Mouse (Mus musculus) G1E-ER4 (cell line): ENCODE measurements around the gene Nlrp3. TPM values are rescaled to one million over a fixed set of nuclear protein-coding genes. Genes with fewer than 3 reads are reported as not detected.

Source experiments
- GATA1 ChIP-seq: IDR thresholded peaks from one replicate; pipeline ENCODE4 v1.8.0; 2012; ENCODE audit warnings: low read length, inconsistent platforms
- polyA plus RNA-seq: library from polyadenylated mRNA; stranded (reverse); fragments of >175 nt; gene quantifications from 2 replicates; pipeline ENCODE4 v1.2.3, GENCODE M21; 2012

Gene Nlrp3
- polyA plus RNA-seq = not detected in 2 replicates

- no peak for TF ChIP-seq GATA1
Observed at GRCm38 (mm10) chr11:59541324-59541723, at the start of gene Nlrp3. Nlrp3 (plus strand) TSS chr11:59541568.

GRCm38 (mm10) chr11:59496672-59497310, 44.6 kb upstream of the Nlrp3 start:
- TF ChIP-seq GATA1 = no peak

- TF ChIP-seq GATA1 = no peak
Observed at GRCm38 (mm10) chr11:59497747-59498146, 43.6 kb upstream of the Nlrp3 start.

- TF ChIP-seq GATA1 = no peak
Observed at GRCm38 (mm10) chr11:59501978-59502700, 39.2 kb upstream of the Nlrp3 start.

- TF ChIP-seq GATA1 = no peak
Observed at GRCm38 (mm10) chr11:59505351-59505838, 36.0 kb upstream of the Nlrp3 start.

- no peak for TF ChIP-seq GATA1
Observed at GRCm38 (mm10) chr11:59505839-59506712, 35.3 kb upstream of the Nlrp3 start.

- no peak for TF ChIP-seq GATA1
Observed at GRCm38 (mm10) chr11:59506713-59507074, 34.7 kb upstream of the Nlrp3 start.

- TF ChIP-seq GATA1 = no peak
Observed at GRCm38 (mm10) chr11:59511558-59511957, 29.8 kb upstream of the Nlrp3 start.

GRCm38 (mm10) chr11:59512733-59513132, 28.6 kb upstream of the Nlrp3 start:
- no peak for TF ChIP-seq GATA1

- no peak for TF ChIP-seq GATA1
Observed at GRCm38 (mm10) chr11:59513556-59513955, 27.8 kb upstream of the Nlrp3 start.

- no peak for TF ChIP-seq GATA1
Observed at GRCm38 (mm10) chr11:59514381-59514780, 27.0 kb upstream of the Nlrp3 start.

GRCm38 (mm10) chr11:59514789-59515188, 26.6 kb upstream of the Nlrp3 start:
- no peak for TF ChIP-seq GATA1

GRCm38 (mm10) chr11:59517441-59517840, 23.9 kb upstream of the Nlrp3 start:
- TF ChIP-seq GATA1 = no peak

- no peak for TF ChIP-seq GATA1
Observed at GRCm38 (mm10) chr11:59518226-59518625, 23.1 kb upstream of the Nlrp3 start.

- TF ChIP-seq GATA1 = no peak
Observed at GRCm38 (mm10) chr11:59519741-59520495, 21.4 kb upstream of the Nlrp3 start.

GRCm38 (mm10) chr11:59524150-59524549, 17.2 kb upstream of the Nlrp3 start:
- no peak for TF ChIP-seq GATA1
